Mouse (Mus musculus) testis, adult 2 months (tissue): ENCODE measurements around the gene Gpr180.

Source experiments
- CTCF ChIP-seq: fragments of 200-500 bp; IDR thresholded peaks from 2 replicates; pipeline ENCODE4 v1.5.1; 2012; ENCODE audit warnings: low read depth, mild to moderate bottlenecking, inconsistent platforms, low read length, moderate library complexity; ENCODE audit not compliant: control insufficient read depth, insufficient read depth, insufficient replicate concordance
- POLR2A ChIP-seq: fragments of 200-500 bp; IDR thresholded peaks from 2 replicates; pipeline ENCODE4 v1.6.1; 2012; ENCODE audit warnings: low read depth, mild to moderate bottlenecking, inconsistent platforms, low read length, moderate library complexity; ENCODE audit not compliant: control insufficient read depth

DNA sequence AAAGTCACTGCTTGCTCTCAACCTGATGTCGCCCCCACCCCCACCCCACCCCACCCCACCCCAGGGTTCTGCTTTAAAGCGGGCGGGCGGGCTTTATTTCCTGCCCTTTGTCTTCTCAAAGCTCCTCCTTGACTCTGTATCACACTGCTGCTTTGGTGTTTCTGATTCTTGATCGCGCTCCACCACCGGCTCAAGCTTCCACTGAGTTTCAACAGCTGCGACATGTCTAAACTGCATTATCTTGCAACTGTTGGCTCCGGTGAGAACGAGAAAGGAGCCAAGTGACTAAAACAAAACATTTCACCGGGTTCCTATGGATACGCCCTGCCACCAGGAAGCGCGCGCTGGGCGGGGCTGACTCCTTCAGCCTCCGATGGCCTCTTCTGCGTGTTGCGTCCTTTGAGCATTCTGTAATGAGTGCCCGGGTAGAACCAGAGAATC, 43.2 kb downstream of the Gpr180 start:
- TF ChIP-seq CTCF (no peak), POLR2A (no peak)
